In the genomic region with DNA sequence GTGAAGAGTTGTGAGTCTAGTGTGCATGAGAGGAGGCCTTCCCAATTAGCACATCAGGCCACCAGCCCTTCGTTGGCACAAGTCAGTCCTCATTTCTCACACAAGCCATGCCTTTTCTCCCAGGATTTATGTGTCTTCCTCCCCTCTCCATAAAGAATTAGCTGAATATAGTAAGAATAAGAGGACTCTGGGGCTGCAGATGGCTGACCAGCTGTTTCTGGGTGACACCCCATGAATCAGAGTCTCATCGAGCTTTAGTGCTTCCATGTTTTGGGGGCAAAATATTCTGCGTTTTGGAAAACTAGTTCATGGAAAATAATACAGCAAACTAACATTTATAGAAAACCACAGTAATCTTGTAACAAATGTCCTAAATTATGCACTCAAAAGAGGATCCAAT, we compare ENCODE assay signal across 28 mouse cellular contexts.
DNase-seq lines count a peak whose midpoint lies in the region; ATAC-seq and TF ChIP-seq lines count a peak whose summit lies in the region.
"Had no signal": no experiment of that assay in that cellular context is flagged by ENCODE, and none has a peak within 500 bp of the region (broad histone marks: within the 10 kb centered on the region; RNA-seq: fewer than 3 reads in every experiment).

No protein-coding gene starts in this region.

- H3K4me2 ChIP-seq in embryonic facial prominence, embryonic 13.5 days: no peak overlapping the region
- H3K4me2 ChIP-seq: forebrain, embryonic 13.5 days; heart, embryonic 11.5 days; liver, embryonic 13.5 days; stomach, embryonic 15.5 days had no signal

- no peaks in the 10 kb centered on the region for H3K27me3 ChIP-seq in embryonic facial prominence, embryonic 13.5 days
- no peaks in the 10 kb centered on the region for H3K27me3 ChIP-seq in embryonic facial prominence, embryonic 10.5 days (replicated peaks; ENCODE audit: low read depth, poor library complexity, severe bottlenecking)
- H3K27me3 ChIP-seq: forebrain, embryonic 13.5 days; liver, embryonic 13.5 days; megakaryocyte, embryonic 14.5 days; stomach, embryonic 15.5 days had no signal

- intact Hi-C loops in left cerebral cortex, adult 2 months (cut with DNase I): loop anchor here (2.0 to 10.0 kb wide), 5 partner anchors 34 to 1256 kb away; no protein-coding TSS in a partner anchor
- intact Hi-C loops in left cerebral cortex, postnatal 4 days (cut with DNase I): no loop called here

- no peak for DNase-seq in embryonic facial prominence, embryonic 10.5 days (ENCODE audit: low spot score)
- peak in 1 of 2 experiments; percentile 34 for DNase-seq in left cerebral cortex, adult 2 months (ENCODE audit: extremely low spot score in 1 of 2, low spot score in 2 of 2)
- no peak for DNase-seq in left cerebral cortex, postnatal 4 days
- DNase-seq in right cerebral cortex, adult 2 months (ENCODE audit: low spot score in 2 of 2): peak; percentile 24 to 31
- DNase-seq in right cerebral cortex, postnatal 14 days: no peak
- DNase-seq in telencephalon, adult 2 months (ENCODE audit: low read depth, low spot score): peak; percentile 46
- DNase-seq in adrenal gland, postnatal 36 days: no peak
- DNase-seq: adrenal gland, postnatal 10 days; cerebellum, adult 8-10 months; cerebellum, postnatal 36 days; gastrocnemius, postnatal 10 days; heart, adult 11 months; kidney, postnatal 25 days; liver, embryonic 13.5 days; lung, adult 2 months; lung, postnatal 36 days; thymus, adult 2 months; thymus, postnatal 4 days had no signal

- WGBS in embryonic facial prominence, embryonic 13.5 days: 59% methylated on average over 3 of the region's 3 CpGs
- 90% methylated on average over 3 of the region's 3 CpGs for WGBS in embryonic facial prominence, embryonic 10.5 days

- H3K9me3 ChIP-seq in embryonic facial prominence, embryonic 13.5 days: no peaks in the 10 kb centered on the region
- H3K9me3 ChIP-seq in embryonic facial prominence, embryonic 10.5 days: no peaks in the 10 kb centered on the region
- H3K9me3 ChIP-seq: forebrain, embryonic 13.5 days; hindbrain, embryonic 10.5 days; liver, embryonic 13.5 days; megakaryocyte, embryonic 14.5 days; stomach, embryonic 15.5 days had no signal

- peaks cover 10% of the 10 kb centered on the region for H3K4me1 ChIP-seq in embryonic facial prominence, embryonic 13.5 days
- H3K4me1 ChIP-seq in embryonic facial prominence, embryonic 10.5 days: peaks cover 7% of the 10 kb centered on the region
- H3K4me1 ChIP-seq: forebrain, embryonic 13.5 days; liver, embryonic 13.5 days; stomach, embryonic 15.5 days had no signal

- no peak for TF ChIP-seq CTCF in left cerebral cortex, adult 2 months (IDR thresholded peaks at IDR 0.05)

- H3K4me3 ChIP-seq in embryonic facial prominence, embryonic 13.5 days: no peak overlapping the region
- H3K4me3 ChIP-seq in embryonic facial prominence, embryonic 10.5 days: no peak overlapping the region
- H3K4me3 ChIP-seq in left cerebral cortex, adult 2 months: no peak overlapping the region
- H3K4me3 ChIP-seq: erythroblast, embryonic 14.5 days; forebrain, embryonic 13.5 days; hindbrain, embryonic 10.5 days; liver, embryonic 13.5 days; megakaryocyte, embryonic 14.5 days; stomach, embryonic 15.5 days had no signal

- H3K27ac ChIP-seq in embryonic facial prominence, embryonic 13.5 days: peak overlapping the region; percentile 68
- no peak overlapping the region for H3K27ac ChIP-seq in embryonic facial prominence, embryonic 10.5 days (replicated peaks)
- peak overlapping the region; percentile 87 for H3K27ac ChIP-seq in left cerebral cortex, adult 2 months
- H3K27ac ChIP-seq: forebrain, embryonic 13.5 days; hindbrain, postnatal 0 days; liver, embryonic 13.5 days; stomach, embryonic 15.5 days had no signal

- no peak for ATAC-seq in embryonic facial prominence, embryonic 13.5 days (ENCODE audit: insufficient number of reproducible peaks, insufficient read depth, low FRiP score, low TSS enrichment, low read depth)
- ATAC-seq: forebrain, embryonic 13.5 days; intestine, embryonic 16.5 days; midbrain, embryonic 16.5 days had no signal

- H3K9ac ChIP-seq in embryonic facial prominence, embryonic 13.5 days: no peak overlapping the region
- H3K9ac ChIP-seq: forebrain, embryonic 13.5 days; liver, embryonic 13.5 days; stomach, embryonic 15.5 days had no signal

- H3K36me3 ChIP-seq in embryonic facial prominence, embryonic 13.5 days: no peaks in the 10 kb centered on the region
- no peaks in the 10 kb centered on the region for H3K36me3 ChIP-seq in embryonic facial prominence, embryonic 10.5 days (replicated peaks)
- H3K36me3 ChIP-seq: hindbrain, embryonic 10.5 days; liver, embryonic 13.5 days; stomach, embryonic 15.5 days had no signal

Comparison
In these comparisons a context has a peak if more than half of its experiments do, and no peak if none do; other contexts are left out.
1. DNase-seq: peak in right cerebral cortex, adult 2 months (2 of 2) and telencephalon, adult 2 months (single experiment); none in embryonic facial prominence, embryonic 10.5 days (single experiment), left cerebral cortex, postnatal 4 days (single experiment), right cerebral cortex, postnatal 14 days (single experiment) and adrenal gland, postnatal 36 days (0 of 2).